Mouse (Mus musculus): ENCODE data around the gene Ptpn13.

DNA sequence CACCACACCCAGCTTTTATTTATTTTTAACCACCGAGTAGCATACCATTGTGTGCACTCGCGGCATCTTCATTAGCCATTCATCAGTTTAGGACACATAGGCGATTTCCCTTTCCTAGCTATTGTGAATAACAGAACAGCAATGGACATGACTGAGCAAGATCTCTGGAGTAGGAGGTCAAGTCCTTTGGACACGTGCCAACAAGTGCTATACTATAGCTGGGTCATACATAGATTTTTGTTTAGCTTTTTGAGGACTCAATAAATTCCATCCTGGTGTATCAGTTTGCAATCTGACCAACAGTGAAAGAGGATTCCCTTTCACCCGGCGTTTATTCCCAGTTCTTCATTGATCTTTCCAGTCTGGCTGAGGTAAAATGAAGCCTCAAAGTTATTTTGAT lies 41.0 kb upstream of the Ptpn13 start:
- TF ChIP-seq CTCF (IDR thresholded peaks at IDR 0.05; ENCODE audit: low read depth, low read length) (no peak), POLR2A (IDR thresholded peaks at IDR 0.05; ENCODE audit: borderline replicate concordance, low read depth, low read length) (no peak)

All from bone marrow macrophage, adult 2 months (primary cell).